Mouse (Mus musculus): Measurements from ENCODE around the gene Dapk2.

Gene Dapk2

GRCm38 (mm10) chr9:66307341-66307740 is 149.3 kb downstream of the Dapk2 start:
- no peak for DNase-seq (ENCODE audit: low spot score)

- DNase-seq (ENCODE audit: low spot score): no peak
These were observed 150.7 kb downstream of the Dapk2 start for GRCm38 (mm10) chr9:66308741-66309140.

- no peak for DNase-seq (ENCODE audit: low spot score)
These were observed 153.4 kb downstream of the Dapk2 start for GRCm38 (mm10) chr9:66311458-66311857.

GRCm38 (mm10) chr9:66316603-66317002 is 158.6 kb downstream of the Dapk2 start:
- no peak for DNase-seq (ENCODE audit: low spot score)

All from layer of hippocampus, adult 9-10 months (tissue).